Mouse (Mus musculus) liver, embryonic 14.5 days (tissue): ENCODE results near the gene Sptssa. TPM values are rescaled to one million over a fixed set of nuclear protein-coding genes. Genes with fewer than 3 reads are reported as not detected.

Experiments
- ATAC-seq: fragments of 200-750 bp; cut with Nextera tagmentation; 2 replicates; pipeline ENCODE4 v1.8.0; 2017; ENCODE audit warnings: moderate number of reproducible peaks, mild to moderate bottlenecking, moderate library complexity; ENCODE audit not compliant: insufficient read depth
- DNase-seq, 3 experiments: peaks; one replicate each; pipeline ENCODE4 v3.0.0-alpha.2; 2012 to 2013; ENCODE audit warnings: low read depth in 3 of 3, low spot score in 3 of 3
- H3K27ac ChIP-seq: fragments of 300-500 bp; sonication (generic); 2 replicates; pipeline ENCODE4 v1.5.1; 2014; ENCODE audit warnings: moderate library complexity, mild to moderate bottlenecking, control low read depth, inconsistent platforms
- H3K27me3 ChIP-seq: fragments of 300-500 bp; sonication (generic); 2 replicates; pipeline ENCODE4 v1.6.1; 2014; ENCODE audit warnings: mild to moderate bottlenecking, low read length, moderate library complexity; ENCODE audit not compliant: control insufficient read depth, insufficient read depth
- H3K36me3 ChIP-seq: fragments of 300-500 bp; sonication (generic); replicated peaks from 2 replicates; pipeline ENCODE4 v1.6.1; 2014; ENCODE audit warnings: low read depth; ENCODE audit not compliant: control insufficient read depth, insufficient read depth
- H3K4me1 ChIP-seq, 2 experiments: fragments of 200-500 bp in 1 of 2; fragments of 300-500 bp in 1 of 2; sonication (generic) in 1 of 2; replicated peaks; 2 replicates each; pipeline ENCODE4 v1.6.1; 2012 to 2014; ENCODE audit warnings: antibody characterized with exemption in 1 of 2, inconsistent platforms in 1 of 2, low read length in 1 of 2; ENCODE audit not compliant: control insufficient read depth in 2 of 2, insufficient read depth in 2 of 2
- H3K4me2 ChIP-seq: fragments of 300-500 bp; sonication (generic); 2 replicates; pipeline ENCODE4 v1.6.1; 2014; ENCODE audit warnings: low read depth, mild to moderate bottlenecking, control low read depth, moderate library complexity
- H3K4me3 ChIP-seq, 2 experiments: fragments of 200-500 bp in 1 of 2; fragments of 300-500 bp in 1 of 2; sonication (generic) in 1 of 2; 2 replicates each; pipeline ENCODE4 v1.5.1; 2012 to 2014; ENCODE audit warnings: low read depth in 2 of 2, low read length in 2 of 2, mild to moderate bottlenecking in 2 of 2, control low read depth in 1 of 2, inconsistent platforms in 1 of 2, moderate library complexity in 1 of 2; ENCODE audit not compliant: insufficient read depth in 1 of 2
- H3K9ac ChIP-seq: fragments of 300-500 bp; sonication (generic); replicated peaks from 2 replicates; pipeline ENCODE4 v1.6.1; 2014; ENCODE audit warnings: mild to moderate bottlenecking, control low read depth, moderate library complexity
- H3K9me3 ChIP-seq: fragments of 300-500 bp; sonication (generic); 2 replicates; pipeline ENCODE4 v1.6.1; 2016; ENCODE audit warnings: low read length, mixed read lengths; ENCODE audit not compliant: control insufficient read depth
- CTCF ChIP-seq: IDR thresholded peaks from 2 replicates; pipeline ENCODE4 v1.5.1; 2016; ENCODE audit warnings: antibody characterized with exemption, low read depth, control low read depth
- EP300 ChIP-seq: IDR thresholded peaks from 2 replicates; pipeline ENCODE4 v1.6.1; 2016; ENCODE audit warnings: antibody characterized with exemption, low read depth
- WGBS: fragments of 180-500 bp; shearing (Covaris S2); extraction: QIAGEN DNeasy Blood & Tissue Kit; methylation state at CpG from one replicate; pipeline ENCODE4 v1.1.7; 2014; ENCODE audit not compliant: insufficient replicate concordance; 5-methylcytosine and 5-hydroxymethylcytosine counted together
- polyA plus RNA-seq, 2 experiments: library from polyadenylated mRNA; depleted of rRNA in 1 of 2; stranded (reverse) in 1 of 2; unstranded in 1 of 2; fragments of >200 nt; fragmentation: Nextera tagmentation in 1 of 2; extraction: Ambion mirVana in 1 of 2; gene quantifications; 2 replicates each; pipeline versions ENCODE4 v1.2.1 to v1.2.3; 2012 to 2014

Sptssa gene
- polyA plus RNA-seq, 2 experiments: 32.1 to 65.2 TPM

DNA sequence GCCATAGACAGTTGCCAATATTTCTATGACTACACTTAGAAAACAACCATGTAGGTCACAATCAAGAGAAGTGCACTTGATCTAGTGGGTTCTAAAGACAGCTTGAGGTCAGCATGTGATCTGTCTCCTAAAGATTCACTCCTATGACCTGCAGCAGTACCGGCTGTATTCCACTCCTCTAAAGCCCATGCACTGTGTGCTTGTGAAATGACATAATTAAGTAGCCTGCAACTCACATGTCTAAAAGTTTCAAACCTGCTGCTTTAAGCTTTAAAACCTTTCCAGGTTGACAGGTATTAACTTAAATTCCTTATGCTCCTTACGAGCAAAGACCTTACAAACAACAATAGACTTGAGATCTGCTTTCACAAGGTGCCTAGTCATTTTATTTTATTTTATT is 853 bp upstream of the Sptssa start:
- Histone ChIP-seq H3K4me1 (peaks cover 3 to 26% of the 10 kb centered on the region in 2 experiments), H3K9me3 (no peaks in the 10 kb centered on the region), H3K9ac (no peak overlapping the region), H3K27me3 (no peaks in the 10 kb centered on the region), H3K4me3 (peak overlapping the region in 1 of 2 experiments; percentile 53; a peak in 1 of 4 replicates), H3K36me3 (no peaks in the 10 kb centered on the region), H3K27ac (no peak overlapping the region), H3K4me2 (peak overlapping the region; percentile 91)
- TF ChIP-seq EP300 (no peak), CTCF (no peak)
- WGBS: 41% methylated on average over 2 of the region's 2 CpGs
- no peak for DNase-seq
- ATAC-seq: no peak

- DNase-seq (peak in 1 of 3 experiments; percentile 17), ATAC-seq (peak; percentile 33)
- Histone ChIP-seq H3K36me3 (no peaks in the 10 kb centered on the region), H3K27me3 (no peaks in the 10 kb centered on the region), H3K4me3 (peak overlapping the region; percentile 80 to 93), H3K9me3 (no peaks in the 10 kb centered on the region), H3K27ac (peak overlapping the region; percentile 73), H3K9ac (peak overlapping the region; percentile 92), H3K4me1 (peaks cover 3 to 26% of the 10 kb centered on the region in 2 experiments), H3K4me2 (peak overlapping the region; percentile 91)
- TF ChIP-seq CTCF: no peak
- TF ChIP-seq EP300: no peak
- under 1% methylated on average over 22 of the region's 22 CpGs for WGBS
Measured at GRCm38 (mm10) chr12:54656039-54656395, 356 bp downstream of the Sptssa start.

DNA sequence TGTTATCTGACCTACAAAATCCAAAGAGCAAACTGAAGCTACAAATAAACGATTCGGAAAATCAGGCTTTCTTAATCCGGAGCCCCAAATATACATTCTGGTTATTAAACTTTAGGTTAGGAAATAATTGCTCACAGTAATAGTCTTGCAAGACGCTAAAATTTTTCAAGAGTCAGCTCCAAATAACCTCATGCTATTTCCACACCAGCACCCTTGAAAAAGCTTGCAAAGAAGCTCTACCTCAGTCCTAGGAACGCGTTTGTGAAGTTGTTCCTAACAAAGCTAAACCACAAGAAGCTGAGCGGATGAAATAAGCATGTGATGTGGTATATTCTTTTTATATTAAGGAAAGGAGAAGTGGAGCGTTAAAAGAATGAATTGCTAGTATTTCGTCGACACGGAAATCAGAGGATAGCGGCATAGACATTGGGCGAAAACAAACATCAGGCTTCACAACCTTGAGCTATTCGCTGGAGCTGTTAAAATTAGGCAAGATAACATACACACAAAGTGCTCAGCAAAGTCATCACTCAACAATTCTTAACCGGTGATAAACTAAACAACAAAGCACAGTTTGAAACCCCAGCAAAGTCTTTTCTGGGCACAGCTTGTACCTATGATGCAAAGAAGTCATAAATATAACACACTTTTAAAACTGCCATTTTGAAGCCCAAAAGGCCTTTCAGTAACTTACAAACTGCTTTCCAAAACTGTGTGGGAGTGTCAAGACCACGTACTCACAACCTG is 908 bp downstream of the Sptssa start:
- H3K4me2 ChIP-seq: peak overlapping the region; percentile 91
- no peaks in the 10 kb centered on the region for H3K9me3 ChIP-seq
- H3K27me3 ChIP-seq: no peaks in the 10 kb centered on the region
- ATAC-seq (no peak), DNase-seq (no peak)
- WGBS: 15% methylated on average over 16 of the region's 16 CpGs
- peak overlapping the region; percentile 80 to 93 for H3K4me3 ChIP-seq
- peaks cover 3 to 26% of the 10 kb centered on the region in 2 experiments for H3K4me1 ChIP-seq
- H3K36me3 ChIP-seq: no peaks in the 10 kb centered on the region
- peak overlapping the region; percentile 92 for H3K9ac ChIP-seq
- H3K27ac ChIP-seq: peak overlapping the region; percentile 73
- TF ChIP-seq CTCF (no peak), EP300 (no peak)

GRCm38 (mm10) chr12:54654741-54655140 is 1.6 kb downstream of the Sptssa start:
- H3K27me3 ChIP-seq: no peaks in the 10 kb centered on the region
- H3K4me3 ChIP-seq: peak overlapping the region in 1 of 2 experiments; percentile 80; a peak in 2 of 4 replicates
- H3K9me3 ChIP-seq: no peaks in the 10 kb centered on the region
- H3K36me3 ChIP-seq: no peaks in the 10 kb centered on the region
- H3K4me1 ChIP-seq: peaks cover 3 to 26% of the 10 kb centered on the region in 2 experiments
- ATAC-seq (no peak), DNase-seq (no peak)
- peak overlapping the region; percentile 16; the same call in 1 of the 2 replicates for H3K9ac ChIP-seq
- no peak overlapping the region; the same call in 1 of the 2 replicates for H3K27ac ChIP-seq
- 66% methylated on average over 1 of the region's 1 CpGs for WGBS
- H3K4me2 ChIP-seq: peak overlapping the region; percentile 91
- TF ChIP-seq CTCF (no peak), EP300 (no peak)

DNA sequence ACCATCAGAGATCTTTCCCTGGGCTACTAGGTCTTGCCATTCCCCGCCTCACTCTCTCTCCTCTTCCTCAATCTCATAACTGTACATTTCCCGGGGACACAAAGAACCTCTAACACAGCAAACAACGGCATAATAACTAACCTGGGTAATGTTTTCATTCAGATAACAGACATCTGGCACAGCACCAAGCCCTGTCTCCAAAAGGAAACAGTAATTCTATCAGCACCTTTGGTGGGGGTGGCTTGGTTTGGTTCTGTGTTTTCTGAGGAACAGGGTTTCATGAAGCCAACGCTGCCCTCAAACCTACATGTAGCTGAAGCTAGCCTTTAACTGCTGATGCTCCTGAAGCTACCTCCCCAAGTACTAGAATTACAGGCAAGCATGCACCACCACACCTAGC is 2.2 kb downstream of the Sptssa start:
- 24% methylated on average over 4 of the region's 4 CpGs for WGBS
- peaks cover 3 to 26% of the 10 kb centered on the region in 2 experiments for H3K4me1 ChIP-seq

More for the DNA sequence above, 2.2 kb downstream of the Sptssa start:
- ATAC-seq (no peak), DNase-seq (no peak)
- H3K4me2 ChIP-seq: peak overlapping the region; percentile 91
- no peak overlapping the region for H3K27ac ChIP-seq
- H3K27me3 ChIP-seq: no peaks in the 10 kb centered on the region
- H3K36me3 ChIP-seq: no peaks in the 10 kb centered on the region
- no peaks in the 10 kb centered on the region for H3K9me3 ChIP-seq
- no peak overlapping the region; a peak in 1 of 4 replicates for H3K4me3 ChIP-seq
- TF ChIP-seq CTCF (no peak), EP300 (peak; percentile 18; the same call in 1 of the 2 replicates)
- no peak overlapping the region for H3K9ac ChIP-seq
